Comparison of ENCODE assay signal across 9 mouse cellular contexts in the genomic region with DNA sequence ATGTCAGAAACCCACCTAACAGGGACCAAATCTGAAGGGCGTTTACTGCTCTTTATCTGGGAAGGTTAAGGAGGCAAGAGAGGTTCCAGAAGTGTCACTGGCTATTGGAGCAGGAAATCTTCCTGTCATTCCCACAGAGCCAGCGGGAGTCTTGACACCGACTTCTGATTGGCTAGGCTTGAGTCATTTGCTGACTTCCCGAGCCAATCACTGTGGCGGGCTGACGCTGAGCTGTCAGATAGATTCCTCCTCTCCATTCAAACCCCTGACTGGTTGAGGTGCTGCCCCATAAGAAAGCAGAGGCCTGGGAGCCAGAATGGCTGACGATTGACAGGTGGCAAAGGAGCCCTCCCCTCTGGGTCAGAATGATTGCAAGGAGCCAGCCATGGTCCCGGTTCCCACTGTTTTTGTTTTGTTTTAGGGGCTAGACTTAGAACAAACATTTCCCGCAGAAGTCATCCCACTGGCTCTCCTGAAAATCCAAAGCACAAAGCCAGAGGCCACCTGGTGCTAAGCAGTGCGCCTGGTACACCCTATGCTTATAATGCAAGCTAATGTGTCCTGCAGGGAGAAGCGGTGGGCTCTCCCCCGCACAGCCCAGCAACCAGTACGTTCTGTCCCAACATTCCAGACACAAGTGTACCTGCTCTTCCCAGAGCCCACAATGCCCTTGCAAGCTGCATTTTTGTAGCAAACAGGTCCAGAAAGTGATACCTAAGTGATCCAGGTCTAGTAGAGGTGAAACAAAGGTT. TPM values are rescaled to one million over a fixed set of nuclear protein-coding genes. Genes with fewer than 3 reads are reported as not detected.
DNase-seq lines count a peak whose midpoint lies in the region; ATAC-seq lines count a peak whose summit lies in the region.
"Had no signal": no experiment of that assay in that cellular context is flagged by ENCODE, and none has a peak within 500 bp of the region (broad histone marks: within the 10 kb centered on the region; RNA-seq: fewer than 3 reads in every experiment).

No protein-coding gene starts in this region.

- 31% methylated on average over 13 of the region's 13 CpGs for WGBS in hindbrain, embryonic 10.5 days
- WGBS in neural tube, embryonic 15.5 days = 26% methylated on average over 13 of the region's 13 CpGs

- H3K27ac ChIP-seq in hindbrain, embryonic 10.5 days = peak overlapping the region; percentile 53
- H3K27ac ChIP-seq in neural tube, embryonic 15.5 days (replicated peaks) = peak overlapping the region; percentile 75

- intact Hi-C loops in left cerebral cortex, postnatal 4 days (cut with DNase I) = loop anchor here (5.0 kb wide), 1 partner anchor 32 kb away; no protein-coding TSS in a partner anchor

- no peak overlapping the region for H3K9ac ChIP-seq in neural tube, embryonic 15.5 days (replicated peaks)

- H3K4me3 ChIP-seq in hindbrain, embryonic 10.5 days = peak overlapping the region; percentile 20; the same call in 1 of the 2 replicates
- H3K4me3 ChIP-seq in neural tube, embryonic 15.5 days (replicated peaks) = 0 out of 2 replicates have a peak overlapping the region, but pooled peaks have one; percentile 6
- H3K4me3 ChIP-seq: myocyte had no signal

- no peaks in the 10 kb centered on the region for H3K9me3 ChIP-seq in hindbrain, embryonic 10.5 days
- no peaks in the 10 kb centered on the region for H3K9me3 ChIP-seq in neural tube, embryonic 15.5 days (replicated peaks)

- H3K36me3 ChIP-seq in hindbrain, embryonic 10.5 days = 0 out of 2 replicates have a peak, but pooled peaks cover 1% of the 10 kb centered on the region
- peaks cover 1% of the 10 kb centered on the region; the same call in 1 of the 2 replicates for H3K36me3 ChIP-seq in neural tube, embryonic 15.5 days

- H3K27me3 ChIP-seq in hindbrain, embryonic 10.5 days (ENCODE audit: insufficient read depth, poor library complexity, severe bottlenecking) = no peaks in the 10 kb centered on the region
- no peaks in the 10 kb centered on the region for H3K27me3 ChIP-seq in neural tube, embryonic 15.5 days (replicated peaks)

- H3K4me2 ChIP-seq in neural tube, embryonic 15.5 days = peak overlapping the region; percentile 46

- peaks cover 29% of the 10 kb centered on the region for H3K4me1 ChIP-seq in hindbrain, embryonic 10.5 days (replicated peaks)
- H3K4me1 ChIP-seq in neural tube, embryonic 15.5 days = peaks cover 23% of the 10 kb centered on the region

- peak; percentile 69; the same call in 1 of the 2 replicates for ATAC-seq in neural tube, embryonic 15.5 days (ENCODE audit: low FRiP score)

- peak; percentile 68 for DNase-seq in left cerebral cortex, postnatal 4 days
- no peak for DNase-seq in left cerebral cortex, adult 9 months (ENCODE audit: low spot score in 2 of 2)
- DNase-seq in cerebellum, postnatal 25 days = peak; percentile 59 to 73
- peak; percentile 54 for DNase-seq in hindbrain, embryonic 10.5 days (ENCODE audit: low spot score)
- peak; percentile 40 to 48 for DNase-seq in layer of hippocampus, postnatal 10 days (ENCODE audit: low spot score in 2 of 2)
- DNase-seq in ovary, postnatal 10 days (ENCODE audit: low spot score) = no peak
- DNase-seq in ovary, adult 18-20 months (ENCODE audit: low spot score) = no peak

RNA-seq across cellular contexts. Expression of a gene that starts 22.9 kb away (rescaled TPM):
- 10 to 100 TPM; 44.0 to 48.8 TPM for total RNA-seq in left cerebral cortex, postnatal 4 days (2021)
- polyA plus RNA-seq in hindbrain, embryonic 10.5 days (2016; fragmentation: Nextera tagmentation; extraction: Ambion mirVana) = 1.9 and 2.2 TPM in 2 replicates
- total RNA-seq in layer of hippocampus, postnatal 10 days (2021) = 10 to 100 TPM; 40.9 to 46.6 TPM
- polyA plus RNA-seq in neural tube, embryonic 15.5 days (2015; fragmentation: Nextera tagmentation; extraction: Ambion mirVana) = 19.2 and 20.9 TPM in 2 replicates

RNA-seq across cellular contexts. Expression of a gene that starts 32.4 kb away (rescaled TPM):
- total RNA-seq in left cerebral cortex, postnatal 4 days (2021) = 10 to 100 TPM; 38.5 to 43.9 TPM
- polyA plus RNA-seq in hindbrain, embryonic 10.5 days (2016; fragmentation: Nextera tagmentation; extraction: Ambion mirVana) = 7.9 and 9.5 TPM in 2 replicates
- 10 to 100 TPM; 31.7 to 35.0 TPM for total RNA-seq in layer of hippocampus, postnatal 10 days (2021)
- polyA plus RNA-seq in neural tube, embryonic 15.5 days (2015; fragmentation: Nextera tagmentation; extraction: Ambion mirVana) = 10.5 and 11.2 TPM in 2 replicates

RNA-seq across cellular contexts. Expression of a gene that starts 41.4 kb away (rescaled TPM):
- 10 to 100 TPM; 25.0 to 28.6 TPM for total RNA-seq in left cerebral cortex, postnatal 4 days (2021)
- polyA plus RNA-seq in hindbrain, embryonic 10.5 days (2016; fragmentation: Nextera tagmentation; extraction: Ambion mirVana) = 12.9 and 13.4 TPM in 2 replicates
- total RNA-seq in layer of hippocampus, postnatal 10 days (2021) = 10 to 100 TPM; 19.6 to 24.5 TPM
- polyA plus RNA-seq in neural tube, embryonic 15.5 days (2015; fragmentation: Nextera tagmentation; extraction: Ambion mirVana) = 19.6 and 21.0 TPM in 2 replicates

RNA-seq across cellular contexts. Expression of a gene that starts 59.6 kb away (rescaled TPM):
- 10 to 100 TPM; 34.9 to 39.3 TPM for total RNA-seq in left cerebral cortex, postnatal 4 days (2021)
- polyA plus RNA-seq in hindbrain, embryonic 10.5 days (2016; fragmentation: Nextera tagmentation; extraction: Ambion mirVana) = 77.7 and 86.3 TPM in 2 replicates
- 10 to 100 TPM; 31.4 to 39.8 TPM for total RNA-seq in layer of hippocampus, postnatal 10 days (2021)
- 79.5 and 81.1 TPM in 2 replicates for polyA plus RNA-seq in neural tube, embryonic 15.5 days (2015; fragmentation: Nextera tagmentation; extraction: Ambion mirVana)

Comparison
In these comparisons a context has a peak if more than half of its experiments do, and no peak if none do; other contexts are left out.
1. DNase-seq: peak in left cerebral cortex, postnatal 4 days (single experiment), cerebellum, postnatal 25 days (2 of 2), hindbrain, embryonic 10.5 days (single experiment) and layer of hippocampus, postnatal 10 days (2 of 2); none in left cerebral cortex, adult 9 months (0 of 2), ovary, postnatal 10 days (single experiment) and ovary, adult 18-20 months (single experiment).